Mouse (Mus musculus): ENCODE results near the gene Slc2a13.

The Slc2a13 gene

DNA sequence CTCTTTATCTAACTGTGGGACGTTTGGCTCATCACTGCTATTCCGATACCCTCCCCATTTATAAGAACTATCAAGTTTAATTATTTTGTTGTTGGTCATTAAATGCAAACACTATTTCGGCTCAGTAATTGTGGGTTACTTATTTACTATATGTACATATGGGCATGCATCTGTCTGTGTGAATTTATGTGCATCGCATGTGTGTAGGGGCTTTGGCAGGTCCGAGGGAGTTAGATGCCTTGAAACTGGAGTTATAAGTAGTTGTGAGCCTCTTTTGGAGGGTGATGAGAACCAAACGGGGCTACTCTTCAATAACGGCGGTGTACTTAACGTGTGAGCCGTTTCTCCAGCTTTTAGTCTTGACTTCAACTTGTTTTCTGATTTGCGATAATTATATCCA, 195.5 kb downstream of the Slc2a13 start:
- in situ Hi-C loops (cut with MboI, MseI): no loop called here

DNA sequence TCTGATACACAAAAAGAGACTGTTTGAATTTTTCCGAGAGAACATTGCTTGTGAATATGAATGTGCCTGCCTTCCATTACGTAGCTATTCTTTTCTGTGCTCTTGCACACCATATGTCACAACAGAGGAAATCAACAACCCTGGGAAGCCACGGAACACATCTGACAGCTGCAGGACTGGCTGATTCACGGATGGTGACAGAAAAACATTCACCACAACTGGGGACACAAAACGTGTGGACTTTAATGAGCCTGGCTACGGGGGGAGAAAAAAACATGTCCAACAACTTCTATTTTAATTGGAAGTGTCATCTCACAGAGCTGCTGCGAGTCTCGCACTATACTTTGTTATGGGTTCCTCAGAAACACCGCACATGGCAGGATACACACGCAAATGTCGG, 196.0 kb downstream of the Slc2a13 start:
- in situ Hi-C loops (cut with MboI, MseI): no loop called here

DNA sequence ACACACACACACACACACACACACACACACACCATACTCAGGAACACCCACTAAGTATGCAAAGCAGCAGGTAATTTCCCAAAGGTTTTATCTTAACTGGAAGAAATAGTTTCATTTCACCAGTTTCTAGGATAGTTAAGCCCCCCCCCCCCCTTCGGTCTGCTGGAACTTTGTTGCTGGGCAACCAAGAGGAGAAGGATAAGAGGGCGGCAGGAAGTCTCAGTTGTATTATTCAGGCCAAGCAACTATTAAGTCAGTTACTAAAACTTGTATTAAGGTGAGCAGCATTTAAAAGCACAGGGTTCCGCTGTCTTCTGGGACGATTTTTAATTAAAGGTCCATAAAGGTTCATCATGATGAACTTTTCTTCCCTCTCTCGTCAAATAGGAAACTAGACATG, 198.6 kb downstream of the Slc2a13 start:
- in situ Hi-C loops (cut with MboI, MseI): no loop called here

DNA sequence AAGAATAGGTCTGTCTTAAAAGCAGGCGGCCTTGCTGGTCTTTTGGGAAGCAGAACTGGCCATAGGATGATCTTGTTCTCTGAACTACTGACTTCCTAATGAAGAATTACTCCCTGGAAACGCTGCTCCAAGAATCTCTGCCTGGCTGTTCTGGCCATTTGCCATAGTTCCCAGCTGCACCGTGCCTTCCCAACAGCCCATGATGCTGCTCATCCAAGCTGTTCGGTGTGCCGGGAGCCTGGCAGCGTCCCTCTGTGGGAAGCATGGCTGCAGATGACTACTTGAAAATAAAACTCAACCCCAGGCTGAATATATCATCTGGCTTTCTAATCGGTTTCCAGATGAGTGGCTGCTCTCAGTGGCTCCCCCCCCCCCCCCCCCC, 199.9 kb downstream of the Slc2a13 start:
- in situ Hi-C loops (cut with MboI, MseI): no loop called here

DNA sequence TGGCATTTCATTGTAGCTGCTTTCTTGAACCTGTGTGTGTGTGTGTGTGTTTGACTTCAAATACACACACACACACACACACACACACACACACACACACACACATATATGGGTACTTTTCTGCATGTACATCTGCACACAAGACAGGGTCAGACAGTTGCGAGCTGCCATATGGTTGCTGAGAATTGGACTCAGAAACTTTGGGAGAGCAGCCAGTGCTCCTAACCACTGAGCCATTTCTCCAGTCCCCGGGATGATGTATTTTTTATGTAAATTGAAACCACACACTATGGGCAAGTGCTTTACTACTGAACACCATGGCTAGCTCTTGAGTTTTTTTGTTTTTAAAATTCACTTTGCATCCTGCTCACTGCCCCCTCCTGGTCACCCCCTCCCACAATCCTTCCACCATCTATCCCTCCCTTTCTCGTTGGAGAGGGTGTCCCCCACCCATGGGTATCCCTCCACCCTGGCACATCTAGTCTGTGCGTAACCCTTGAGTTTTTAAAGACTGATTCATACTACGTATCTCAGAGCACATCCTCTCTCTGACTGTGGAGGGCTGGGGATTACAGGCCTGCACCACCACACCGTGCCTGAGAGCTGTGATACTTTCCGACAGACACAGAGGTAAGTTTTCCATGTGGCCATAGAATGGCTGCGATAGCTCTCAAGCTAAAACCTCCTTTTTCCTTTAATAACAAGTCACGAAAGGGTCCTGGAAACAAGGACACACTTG, 200.4 kb downstream of the Slc2a13 start:
- in situ Hi-C loops (cut with MboI, MseI): no loop called here

DNA sequence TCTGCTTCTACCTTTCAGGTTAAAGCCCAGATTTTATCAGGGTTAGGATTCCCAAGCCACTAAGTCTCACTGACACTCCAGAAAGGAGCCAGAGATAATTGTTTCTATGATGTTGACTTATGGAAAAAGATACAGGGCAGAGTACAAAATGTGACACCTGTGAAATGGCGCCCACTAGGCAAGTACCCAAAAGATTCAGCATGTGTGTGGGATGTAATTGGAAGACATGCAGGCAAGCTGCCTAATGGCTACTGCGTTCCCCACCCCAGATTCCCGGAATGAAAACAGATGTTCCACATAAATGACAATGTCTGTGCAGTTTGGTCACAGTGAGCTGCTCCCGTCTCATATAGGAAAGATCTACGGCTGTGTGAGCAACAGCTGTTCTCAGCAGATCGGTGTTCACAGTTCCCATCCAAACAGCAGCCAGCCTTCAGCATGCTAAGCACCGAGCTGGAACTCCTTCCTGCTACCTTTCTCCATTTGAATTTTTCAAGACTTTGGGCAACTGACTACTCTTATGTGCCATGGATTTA, 201.1 kb downstream of the Slc2a13 start:
- in situ Hi-C loops (cut with MboI, MseI): no loop called here

DNA sequence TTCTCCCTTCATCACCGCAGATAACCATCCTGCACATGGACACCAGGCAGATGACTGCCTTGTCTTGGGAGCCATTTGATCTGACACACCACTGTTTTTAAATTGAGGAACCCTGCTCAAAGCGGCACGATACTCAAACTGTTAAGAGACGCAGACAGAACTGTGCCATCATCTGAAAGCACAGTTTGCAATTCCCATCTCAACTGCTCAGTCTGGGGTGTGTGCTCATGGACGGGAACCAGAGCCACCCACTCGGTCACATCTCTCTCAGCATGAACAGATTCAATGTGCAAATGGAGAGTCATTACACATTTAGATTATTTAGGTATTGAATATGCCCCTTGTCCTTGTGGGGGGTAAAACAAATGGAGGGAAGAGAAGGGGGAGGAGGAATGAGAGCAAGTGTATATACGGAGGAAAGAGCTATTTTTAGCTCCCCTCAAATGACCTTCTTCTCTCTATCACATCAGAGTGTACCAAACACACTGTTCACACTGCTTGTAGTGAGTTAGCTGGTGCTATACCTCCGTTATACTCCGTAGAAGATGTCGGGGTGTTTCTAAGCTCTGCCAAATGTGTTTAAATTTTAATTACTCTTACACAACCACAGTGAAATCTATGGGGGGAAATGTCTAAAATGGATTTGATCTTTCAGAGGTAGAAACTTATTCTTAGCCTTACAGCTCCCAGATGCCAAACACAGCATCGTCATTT, 203.2 kb downstream of the Slc2a13 start:
- in situ Hi-C loops (cut with MboI, MseI): no loop called here

DNA sequence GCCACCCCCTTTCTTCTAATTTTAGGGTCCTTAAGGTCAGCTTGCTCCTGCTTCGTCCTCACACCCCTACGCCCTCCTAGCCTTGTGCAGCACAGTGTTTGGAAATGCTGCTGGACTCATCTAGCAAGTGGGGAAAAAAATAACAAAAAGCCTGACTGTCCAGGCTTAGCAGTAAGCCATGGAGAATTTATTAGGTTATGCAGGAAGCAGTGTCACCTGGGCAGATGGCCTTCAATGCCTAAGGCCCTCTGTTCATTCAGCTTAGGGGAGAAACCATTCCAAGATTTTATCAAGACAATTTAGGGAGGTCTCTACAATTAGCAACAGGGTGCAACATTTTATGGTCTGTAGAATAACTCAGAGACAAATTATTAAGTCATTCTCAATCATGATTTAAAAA, 212.6 kb downstream of the Slc2a13 start:
- in situ Hi-C loops (cut with MboI, MseI): no loop called here

DNA sequence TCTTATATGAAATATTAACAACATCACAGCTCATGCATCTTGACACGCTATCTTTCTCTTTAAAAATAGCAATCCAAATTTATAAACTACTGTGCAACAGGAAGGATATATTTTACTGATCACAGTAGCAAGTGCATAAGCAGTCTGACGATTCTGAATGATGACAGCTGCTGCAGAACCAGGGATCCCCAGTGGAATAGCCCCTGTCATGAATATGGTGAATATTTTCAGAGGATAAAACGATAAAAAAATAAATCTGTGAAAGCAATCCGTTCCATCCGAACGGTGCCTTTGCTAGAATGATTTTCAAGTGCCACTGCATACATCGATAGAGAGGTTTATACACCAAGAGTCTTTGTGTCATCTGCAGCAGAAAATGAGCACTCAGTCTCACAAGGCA, 222.1 kb downstream of the Slc2a13 start:
- in situ Hi-C loops (cut with MboI, MseI): no loop called here

DNA sequence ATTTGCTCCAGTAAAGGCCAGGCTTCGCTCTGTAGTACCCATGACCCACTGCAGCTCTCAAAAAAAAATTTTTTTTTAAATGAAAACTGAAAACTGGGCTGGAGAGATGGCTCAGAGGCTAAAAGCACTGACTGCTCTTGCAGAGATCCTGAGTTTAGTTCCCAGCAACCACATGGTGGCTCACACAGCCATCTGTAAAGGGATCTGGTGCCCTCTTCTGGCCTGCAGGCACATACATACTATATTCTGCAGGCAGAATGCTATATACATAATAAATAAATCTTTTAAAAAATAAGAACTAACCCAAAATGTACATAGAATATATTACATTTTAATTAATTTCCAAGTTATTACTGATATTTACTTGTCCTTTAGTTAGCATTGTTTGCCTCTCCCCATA, 234.7 kb downstream of the Slc2a13 start:
- in situ Hi-C loops (cut with MboI, MseI): no loop called here

DNA sequence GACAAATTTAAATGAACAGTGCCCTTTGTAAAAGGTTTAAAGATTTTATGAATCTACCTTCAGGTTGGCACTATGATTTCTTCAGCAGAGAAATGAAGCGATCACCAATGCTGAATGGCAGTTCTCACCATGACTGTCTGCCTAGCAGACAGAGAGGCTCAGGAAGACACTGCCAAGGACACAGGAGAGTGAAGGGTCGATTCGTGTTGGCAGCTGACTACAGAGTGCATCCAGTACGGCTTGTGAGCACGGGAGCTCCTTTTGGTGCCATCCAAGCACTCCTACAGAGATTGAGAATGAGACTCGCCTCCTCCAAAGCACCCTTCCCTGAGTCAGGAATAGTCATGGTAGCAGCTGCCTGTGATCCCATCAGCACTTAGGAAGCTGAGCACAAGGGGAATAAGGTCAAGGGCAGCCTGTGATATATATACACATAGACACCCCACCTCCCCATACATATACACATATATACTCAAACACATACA, 238.6 kb downstream of the Slc2a13 start:
- in situ Hi-C loops (cut with MboI, MseI): no loop called here

DNA sequence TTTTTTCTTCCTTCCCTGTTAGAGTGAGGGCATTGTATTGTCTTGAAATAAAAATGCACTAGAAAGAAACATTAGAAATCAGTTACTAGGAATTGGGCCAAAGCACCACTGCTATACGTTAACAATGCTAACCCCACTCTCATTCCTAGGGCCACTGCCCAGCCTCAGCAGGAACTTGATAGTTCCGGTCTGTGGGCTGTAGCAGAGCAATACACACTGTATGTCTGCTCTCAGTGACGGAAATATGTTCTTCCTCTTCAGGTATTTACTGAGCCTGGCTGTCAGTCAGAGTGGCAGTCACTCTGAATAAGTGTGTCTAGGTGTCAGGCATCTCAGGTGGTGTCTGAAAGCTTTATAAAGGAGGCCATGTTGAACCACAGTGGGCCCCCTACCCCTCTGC, 245.3 kb downstream of the Slc2a13 start:
- in situ Hi-C loops (cut with MboI, MseI): no loop called here

DNA sequence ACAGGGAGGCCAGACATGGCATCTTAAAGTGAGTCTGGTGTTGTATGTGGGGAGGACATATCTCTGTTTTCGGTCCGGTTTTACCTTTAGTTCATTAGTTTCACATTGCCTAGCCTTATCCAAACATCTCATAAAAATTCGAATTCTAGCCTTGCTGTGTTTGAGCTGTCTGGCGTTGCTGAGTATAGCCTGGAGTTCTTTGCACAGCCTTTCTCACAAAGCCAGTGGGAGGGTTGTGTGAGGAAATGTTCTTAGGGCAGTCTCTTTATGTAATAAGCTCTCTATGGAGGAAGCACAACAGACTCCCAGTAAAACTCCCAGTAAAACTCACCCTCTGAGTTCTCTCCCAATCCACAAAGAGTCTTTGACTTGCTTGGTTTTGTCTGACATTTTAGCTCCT, 246.0 kb downstream of the Slc2a13 start:
- in situ Hi-C loops (cut with MboI, MseI): no loop called here

DNA sequence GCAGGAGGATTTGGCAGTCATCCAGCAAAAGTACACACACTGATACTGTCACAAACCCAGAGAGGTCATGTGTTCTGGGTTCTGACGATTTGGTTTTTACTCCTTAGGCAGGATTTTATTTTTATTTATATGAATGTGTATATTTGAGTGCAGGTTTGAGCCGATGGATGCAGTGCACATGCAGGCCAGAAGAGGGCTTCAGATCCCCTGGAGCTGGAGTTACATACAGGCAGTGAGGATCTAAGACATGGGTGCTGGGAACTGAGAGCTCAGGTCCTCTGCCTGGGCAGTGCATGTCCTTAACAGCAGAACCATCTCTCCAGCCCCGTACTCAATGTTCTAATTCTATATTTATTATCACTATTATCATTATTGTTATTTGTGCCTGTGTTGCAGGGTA, 253.7 kb downstream of the Slc2a13 start:
- in situ Hi-C loops (cut with MboI, MseI): loop anchor here in 1 of 2 experiments (25.0 kb wide), 1 partner anchor 443 kb away; no protein-coding TSS in a partner anchor

DNA sequence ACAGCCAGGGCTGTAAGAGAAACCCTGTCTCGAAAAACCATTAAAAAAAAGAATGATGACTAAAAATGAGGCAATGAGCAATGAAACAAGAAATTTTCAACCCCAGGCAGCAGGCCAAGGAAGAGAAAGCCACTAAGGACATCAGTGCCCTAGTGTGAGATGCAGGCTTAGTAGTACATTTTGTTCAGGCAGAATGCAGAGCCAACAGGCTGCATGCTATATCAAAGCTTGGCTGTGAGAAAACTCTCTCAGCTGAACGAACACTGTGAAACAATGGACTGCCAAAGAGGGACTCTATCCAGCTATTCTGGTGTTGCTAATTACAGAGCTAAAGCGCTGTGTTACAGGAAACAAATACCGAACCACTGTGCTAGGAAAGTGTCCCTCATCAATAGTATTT, 256.1 kb downstream of the Slc2a13 start:
- in situ Hi-C loops (cut with MboI, MseI): loop anchor here in 1 of 2 experiments (25.0 kb wide), 1 partner anchor 445 kb away; no protein-coding TSS in a partner anchor

DNA sequence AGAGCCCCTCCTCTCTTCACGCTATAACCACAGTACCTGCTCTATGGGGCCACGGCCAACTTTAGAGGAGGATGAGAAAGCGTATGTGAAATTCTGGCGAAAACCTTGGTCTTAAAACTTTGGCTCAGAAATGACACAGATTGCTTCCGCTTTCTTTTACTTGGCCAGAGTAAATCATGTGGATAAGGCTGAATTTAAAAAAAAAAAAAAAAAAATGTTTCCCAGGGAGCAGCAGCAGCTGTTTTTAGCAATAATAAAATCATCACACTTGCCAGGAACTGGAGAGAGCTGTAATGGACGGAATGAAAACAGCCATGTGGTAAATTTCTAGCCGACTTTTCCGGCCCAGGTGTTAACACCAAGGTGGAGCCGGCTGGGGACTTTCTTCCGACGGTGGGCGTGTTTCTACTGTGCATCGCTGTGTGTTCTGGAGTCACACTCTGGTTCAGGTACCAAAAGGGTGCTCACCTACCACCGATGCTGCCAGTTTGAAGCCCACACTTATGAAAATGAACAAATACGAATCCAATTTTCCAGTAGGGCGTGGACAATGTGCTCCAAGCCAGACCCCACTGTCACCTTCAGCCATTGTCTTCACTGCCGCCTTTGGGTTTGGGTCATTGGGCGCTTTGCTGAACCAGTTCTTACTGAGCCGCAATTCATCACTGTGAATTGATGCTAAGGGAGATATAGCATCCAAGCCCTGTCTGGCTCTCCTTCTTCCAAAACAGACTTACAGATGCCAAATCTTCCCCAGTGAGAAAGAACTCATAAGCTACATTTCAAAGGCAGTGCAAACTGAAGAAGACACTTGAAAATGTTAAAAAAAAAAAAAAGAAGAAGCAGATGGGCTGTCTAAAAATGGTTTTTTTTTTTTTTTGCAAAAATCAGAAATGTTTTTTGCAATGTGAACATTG, 258.4 kb downstream of the Slc2a13 start:
- in situ Hi-C loops (cut with MboI, MseI): loop anchor here in 1 of 2 experiments (25.0 kb wide), 1 partner anchor 448 kb away; no protein-coding TSS in a partner anchor

DNA sequence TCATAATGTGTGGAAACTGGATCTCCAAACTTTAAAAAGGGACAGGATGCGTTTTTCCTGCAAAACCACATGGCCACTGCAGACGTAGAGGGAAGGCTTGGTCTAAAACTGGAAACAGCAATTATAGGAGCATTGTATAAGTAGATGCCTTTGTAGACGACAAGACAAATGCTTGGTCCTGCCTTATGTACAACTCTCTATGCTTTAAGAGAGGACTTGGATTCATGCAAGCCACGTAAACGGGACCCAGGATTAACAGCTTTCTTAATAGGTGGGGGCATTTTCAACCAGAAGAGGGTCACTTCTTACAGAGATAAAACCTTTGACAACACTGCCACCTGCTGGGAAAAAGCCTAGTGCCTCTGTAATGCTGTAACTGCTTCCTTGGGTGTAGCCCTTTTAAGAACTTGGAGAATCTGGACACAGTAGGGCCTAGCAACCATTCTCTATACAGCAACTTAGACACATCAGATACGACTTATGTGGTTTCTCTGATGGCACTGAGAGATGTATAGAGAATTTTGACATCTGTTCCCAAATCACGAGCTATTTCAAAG, 268.7 kb downstream of the Slc2a13 start:
- in situ Hi-C loops (cut with MboI, MseI): loop anchor here (5.0 to 25.0 kb wide), 4 partner anchors 270 to 1070 kb away; partner anchors contain the start of gene Slc2a13 (in 2 of the 2)

DNA sequence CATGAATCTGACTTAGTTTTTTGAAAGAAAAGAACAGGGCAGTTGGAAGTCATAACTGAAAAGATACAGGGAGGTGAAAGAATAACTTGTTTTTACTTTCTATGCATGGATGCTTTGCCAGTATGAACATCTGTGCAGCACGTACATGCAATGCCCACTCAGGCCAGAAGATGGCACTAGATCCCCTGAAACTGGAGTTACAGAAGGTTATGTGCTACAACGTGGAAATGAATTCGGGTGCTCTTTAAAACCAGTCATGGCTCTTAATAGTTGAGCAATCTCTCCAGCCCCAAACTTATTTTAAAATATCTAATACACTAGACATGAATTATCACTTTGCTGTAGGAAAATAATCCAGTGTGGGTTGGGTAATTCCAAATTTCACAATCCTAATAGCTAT, 271.7 kb downstream of the Slc2a13 start:
- in situ Hi-C loops (cut with MboI, MseI): loop anchor here (5.0 to 25.0 kb wide), 4 partner anchors 273 to 1067 kb away; partner anchors contain the start of gene Slc2a13 (in 2 of the 2)

DNA sequence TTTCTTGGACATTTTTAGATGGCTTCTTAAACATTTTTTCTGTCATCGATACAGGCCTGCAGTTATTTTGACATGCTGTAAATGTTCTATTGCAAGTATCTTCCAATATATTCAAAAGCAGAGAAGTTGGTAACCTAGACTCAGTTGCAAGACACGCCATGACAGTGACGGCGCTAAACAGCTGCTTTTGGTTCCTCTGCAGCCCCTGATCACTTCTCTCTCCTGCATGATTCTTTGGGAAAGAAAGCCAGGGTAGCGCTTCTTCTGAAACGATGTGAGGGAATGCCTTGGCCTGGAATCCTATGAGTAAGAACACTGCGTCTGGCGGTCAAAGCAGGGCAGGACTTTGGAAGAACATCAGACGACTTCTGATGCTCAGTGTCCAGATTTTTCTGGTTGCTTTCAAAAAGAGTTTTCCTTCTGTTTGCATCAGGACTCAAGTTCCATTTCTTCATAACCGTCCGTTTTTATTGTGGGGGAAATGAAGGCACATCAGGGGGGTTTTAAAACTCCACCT, 273.7 kb downstream of the Slc2a13 start:
- in situ Hi-C loops (cut with MboI, MseI): no loop called here

DNA sequence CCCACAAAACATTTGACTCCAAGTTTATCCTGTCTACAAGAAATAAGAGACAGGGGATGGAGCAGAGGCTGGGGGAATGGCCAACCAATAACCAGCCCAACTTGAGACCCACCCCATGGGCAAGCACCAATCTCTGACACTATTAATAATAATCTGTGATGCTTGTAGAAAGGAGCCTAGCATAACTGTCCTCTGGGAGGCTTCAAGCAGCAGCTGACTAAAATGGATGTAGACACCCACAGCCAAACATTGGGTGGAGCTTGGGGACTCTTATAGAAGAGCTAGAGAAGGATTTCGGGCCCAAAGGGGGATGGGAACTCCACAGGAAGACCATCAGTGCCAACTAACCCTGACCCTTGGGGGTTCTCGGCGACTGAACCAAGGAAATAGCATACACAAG, 289.6 kb downstream of the Slc2a13 start:
- in situ Hi-C loops (cut with MboI, MseI): no loop called here

DNA sequence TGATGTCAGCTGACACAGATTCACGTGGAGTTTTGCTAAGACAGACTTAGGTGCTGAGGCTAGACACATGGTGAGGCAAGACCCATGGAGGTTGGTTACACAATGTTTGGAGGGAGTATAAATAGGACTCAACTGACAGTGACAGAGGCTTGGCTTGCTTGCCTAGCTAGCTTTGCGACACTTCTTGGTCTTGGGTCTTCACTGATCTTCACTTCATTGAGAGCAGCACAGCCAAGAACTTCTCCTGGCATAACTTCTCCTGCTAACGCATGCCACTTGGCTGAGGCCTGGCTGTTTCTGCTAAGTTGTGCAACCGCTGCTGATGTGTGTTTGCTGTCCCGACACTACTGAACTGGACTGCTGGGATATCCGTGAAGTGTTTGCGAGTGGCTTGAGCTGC, 290.2 kb downstream of the Slc2a13 start:
- in situ Hi-C loops (cut with MboI, MseI): no loop called here
